Mouse (Mus musculus) gastrocnemius, adult 2 months (tissue): ENCODE data around the gene Purb. TPM values are rescaled to one million over a fixed set of nuclear protein-coding genes. Genes with fewer than 3 reads are reported as not detected.

Source experiments
- DNase-seq: peaks from one replicate; pipeline ENCODE4 v3.0.0; 2022
- H3K27ac ChIP-seq: fragments of 200-600 bp; 2 replicates; pipeline ENCODE4 v1.8.1; 2022; ENCODE audit warnings: mild to moderate bottlenecking
- H3K4me3 ChIP-seq: fragments of 200-600 bp; 2 replicates; pipeline ENCODE4 v1.8.1; 2022; ENCODE audit warnings: mild to moderate bottlenecking, moderate library complexity
- CTCF ChIP-seq: fragments of 200-600 bp; IDR thresholded peaks from 2 replicates; pipeline ENCODE4 v1.8.1; 2022; ENCODE audit warnings: antibody characterized with exemption, mild to moderate bottlenecking, moderate library complexity
- intact Hi-C: fragments of 180-260 bp; cut with DNase I; formaldehyde crosslinking; loops from one replicate; pipeline ENCODE4 v1.15.1; 2025
- microRNA-seq: library from miRNA; unstranded; fragments of <30 nt; microRNA quantifications from one replicate; pipeline ENCODE4 v1.2.0, GENCODE M21; 2021
- total RNA-seq, 2 experiments: library from RNA; stranded (reverse); gene quantifications; 2 replicates each; pipeline ENCODE4 v1.2.3; 2021

The Purb gene
- total RNA-seq, 2 experiments from 2014 or later, result 19.9 to 23.5 TPM

DNA sequence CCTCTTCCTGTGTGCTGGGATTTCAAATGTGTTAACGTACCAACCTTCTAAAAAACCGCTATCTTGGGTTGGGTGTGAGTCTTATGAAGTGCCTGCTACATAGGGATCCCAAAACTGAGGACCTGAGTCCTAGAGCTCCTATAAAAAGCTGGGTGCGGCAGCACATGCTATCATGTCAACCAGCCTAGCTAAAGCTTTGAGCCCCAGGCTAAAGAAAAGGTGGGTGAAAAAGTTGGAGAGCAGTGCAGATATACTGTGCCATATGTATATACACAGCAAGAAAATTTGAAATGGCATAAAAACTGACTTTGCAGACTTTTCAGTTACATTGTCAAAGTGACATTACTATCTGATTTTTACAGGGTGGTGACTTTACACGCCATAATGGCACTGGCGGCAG, 57.0 kb downstream of the Purb start:
- no peak for TF ChIP-seq CTCF
- intact Hi-C loops, result no loop called here
- no peak overlapping the region for H3K27ac ChIP-seq
- DNase-seq, result no peak
- peak overlapping the region; percentile 2; the same call in 1 of the 2 replicates for H3K4me3 ChIP-seq

Small RNA genes within 50 kb of the gene (microRNA-seq; reads per million reads assigned to microRNA genes)
- gene Gm22123, result not detected

Other genes starting within 250 kb of the Purb start
- gene Npc1l1, start 245.8 kb downstream of the Purb start, total RNA-seq, result under 1 TPM; 0.31 to 0.36 TPM
- gene Ddx56, start 208.1 kb downstream of the Purb start, total RNA-seq, result 10 to 100 TPM; 26.1 to 33.0 TPM
- 10 to 100 TPM; 57.7 to 75.6 TPM for gene Tmed4, start 201.0 kb downstream of the Purb start, total RNA-seq
- gene Ogdh, start 184.3 kb downstream of the Purb start, total RNA-seq, result 100 to 1,000 TPM; 620 to 834 TPM
- 10 to 100 TPM; 45.4 to 52.0 TPM for gene Zmiz2, start 86.8 kb downstream of the Purb start, total RNA-seq
- gene Ppia, start 60.5 kb downstream of the Purb start, total RNA-seq, result 100 to 1,000 TPM; 205 to 209 TPM
- gene H2afv, start 31.5 kb downstream of the Purb start, total RNA-seq, result 10 to 100 TPM; 44.2 to 70.3 TPM
- under 1 TPM; 0.36 to 0.56 TPM for gene Myo1g, start 45.0 kb upstream of the Purb start, total RNA-seq
- 10 to 100 TPM; 20.8 to 23.8 TPM for gene Ccm2, start 71.0 kb upstream of the Purb start, total RNA-seq
- under 1 TPM; 0.28 to 0.38 TPM for gene Nacad, start 130.1 kb upstream of the Purb start, total RNA-seq
- gene Tbrg4, start 150.2 kb upstream of the Purb start, total RNA-seq, result 10 to 100 TPM; 57.3 to 79.3 TPM
- gene Wap, start 162.7 kb upstream of the Purb start, total RNA-seq, result not detected
- gene Ramp3, start 182.6 kb upstream of the Purb start, total RNA-seq, result 1 to 10 TPM in 1 of 2 experiments, under 1 TPM in 1; 0.46 to 1.2 TPM